Mouse (Mus musculus) bone marrow macrophage, adult 2 months (primary cell): ENCODE data around the gene Tpcn2. TPM values are rescaled to one million over a fixed set of nuclear protein-coding genes. Genes with fewer than 3 reads are reported as not detected.

Experiments
- H3K27ac ChIP-seq: 2 replicates; pipeline ENCODE4 v1.5.1; 2012; ENCODE audit warnings: low read depth, low read length; ENCODE audit not compliant: insufficient read depth
- H3K4me1 ChIP-seq: 2 replicates; pipeline ENCODE4 v1.6.1; 2012; ENCODE audit warnings: low read length; ENCODE audit not compliant: control insufficient read depth, insufficient read depth
- H3K4me3 ChIP-seq: 2 replicates; pipeline ENCODE4 v1.5.1; 2012; ENCODE audit warnings: mild to moderate bottlenecking, low read length, moderate library complexity; ENCODE audit not compliant: insufficient read depth
- CTCF ChIP-seq: IDR thresholded peaks from 2 replicates; pipeline ENCODE4 v1.5.1; 2012; ENCODE audit warnings: low read depth, mild to moderate bottlenecking, low read length, moderate library complexity
- POLR2A ChIP-seq: IDR thresholded peaks from 2 replicates; pipeline ENCODE4 v1.6.1; 2012; ENCODE audit warnings: mild to moderate bottlenecking, low read depth, low read length, borderline replicate concordance
- polyA plus RNA-seq: library from polyadenylated mRNA; stranded (reverse); fragments of >200 nt; gene quantifications from 2 replicates; pipeline ENCODE4 v1.2.4, GENCODE M21; 2012; ENCODE audit not compliant: missing spikeins, insufficient read depth, insufficient read length

Tpcn2 gene
- polyA plus RNA-seq, 1 experiment, result 51.0 TPM

DNA sequence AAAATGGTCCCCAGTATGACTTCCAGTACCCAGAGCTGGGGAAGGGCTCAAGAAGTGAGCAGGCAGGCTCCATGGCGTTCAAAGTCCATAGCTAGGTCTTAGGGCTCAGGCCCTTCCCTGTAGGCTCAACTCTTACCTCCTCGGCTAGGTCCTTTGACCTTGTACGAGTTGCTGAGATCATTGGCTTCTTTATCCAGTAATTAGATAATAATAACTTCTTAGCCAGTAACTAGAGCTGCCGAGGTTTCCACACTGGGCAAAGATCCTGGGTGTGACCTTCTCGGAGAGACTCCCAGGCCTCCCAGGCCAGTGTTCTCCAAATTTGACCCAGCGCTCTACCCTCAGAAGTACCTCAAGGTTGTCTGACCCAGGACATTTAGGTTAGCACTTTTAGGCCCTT, 57.2 kb downstream of the Tpcn2 start:
- H3K4me3 ChIP-seq, result no peak overlapping the region
- peaks cover 12% of the 10 kb centered on the region for H3K4me1 ChIP-seq
- TF ChIP-seq CTCF (no peak), POLR2A (no peak)
- H3K27ac ChIP-seq, result no peak overlapping the region

- no peak overlapping the region for H3K27ac ChIP-seq
- H3K4me3 ChIP-seq, result no peak overlapping the region
- H3K4me1 ChIP-seq, result peaks cover 14% of the 10 kb centered on the region
- TF ChIP-seq CTCF (no peak), POLR2A (no peak)
Observed at GRCm38 (mm10) chr7:145225626-145226025, 58.2 kb downstream of the Tpcn2 start.

DNA sequence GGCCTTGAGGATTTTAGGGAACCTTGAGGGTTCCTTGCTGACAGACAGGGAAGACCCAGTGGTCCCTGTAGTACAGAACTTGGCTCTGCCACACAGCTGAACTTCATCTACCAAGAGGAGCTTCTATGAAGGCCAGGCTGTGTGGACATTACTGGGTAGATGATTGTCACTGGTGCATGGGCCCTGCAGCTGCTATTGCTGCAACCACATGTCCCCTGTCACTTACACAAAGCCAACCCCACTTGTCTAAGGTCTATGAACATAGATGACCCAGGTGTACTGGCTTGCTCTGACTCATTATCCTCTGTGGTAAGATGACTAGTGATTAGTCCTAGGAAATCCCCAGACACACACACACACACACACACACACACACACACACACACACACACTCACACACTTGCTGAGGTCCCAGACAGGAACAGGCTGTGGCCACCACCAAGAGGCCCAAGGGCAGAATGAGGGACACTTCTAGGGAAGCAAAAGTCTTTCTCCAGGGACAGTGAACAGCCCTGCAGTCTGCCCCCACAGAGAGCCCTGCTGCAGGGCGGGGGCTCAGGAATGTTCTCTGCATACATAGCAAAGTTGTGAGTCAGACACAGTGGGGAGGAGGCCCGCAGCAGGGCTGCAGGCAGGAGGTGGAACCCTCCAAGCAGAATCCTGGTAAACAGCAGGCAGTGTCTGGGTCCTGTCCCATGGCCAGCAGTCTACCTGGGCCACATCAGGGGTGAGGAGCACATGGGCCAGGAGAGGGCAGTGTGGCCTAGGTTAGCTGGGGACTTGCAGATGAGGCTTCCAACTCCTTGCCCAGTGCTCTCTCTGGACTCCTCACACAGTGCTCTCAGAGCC, 61.7 kb downstream of the Tpcn2 start:
- Histone ChIP-seq H3K4me3 (no peak overlapping the region), H3K27ac (no peak overlapping the region), H3K4me1 (peaks cover 14% of the 10 kb centered on the region)
- TF ChIP-seq CTCF, result no peak
- no peak for TF ChIP-seq POLR2A

- TF ChIP-seq CTCF, result no peak
- TF ChIP-seq POLR2A, result no peak
- no peak overlapping the region for H3K4me3 ChIP-seq
- H3K4me1 ChIP-seq, result peaks cover 15% of the 10 kb centered on the region
- H3K27ac ChIP-seq, result no peak overlapping the region
Observed at GRCm38 (mm10) chr7:145221346-145221745, 62.5 kb downstream of the Tpcn2 start.

- H3K4me1 ChIP-seq, result peaks cover 34% of the 10 kb centered on the region
- no peak overlapping the region for H3K4me3 ChIP-seq
- TF ChIP-seq POLR2A (no peak), CTCF (no peak)
- H3K27ac ChIP-seq, result no peak overlapping the region
Observed at GRCm38 (mm10) chr7:145219420-145219831, 64.4 kb downstream of the Tpcn2 start.

- peaks cover 24% of the 10 kb centered on the region for H3K4me1 ChIP-seq
- no peak overlapping the region for H3K27ac ChIP-seq
- H3K4me3 ChIP-seq, result no peak overlapping the region
- no peak for TF ChIP-seq POLR2A
- TF ChIP-seq CTCF, result peak; percentile 36; the same call in 1 of the 2 replicates
Observed at GRCm38 (mm10) chr7:145216591-145216990, 67.2 kb downstream of the Tpcn2 start.

- peaks cover 28% of the 10 kb centered on the region for H3K4me1 ChIP-seq
- TF ChIP-seq CTCF (no peak), POLR2A (no peak)
- H3K27ac ChIP-seq, result no peak overlapping the region; the same call in 1 of the 2 replicates
- H3K4me3 ChIP-seq, result no peak overlapping the region
Observed at GRCm38 (mm10) chr7:145215476-145215875, 68.3 kb downstream of the Tpcn2 start.

- Histone ChIP-seq H3K4me3 (no peak overlapping the region), H3K27ac (no peak overlapping the region), H3K4me1 (peaks cover 30% of the 10 kb centered on the region)
- TF ChIP-seq POLR2A (no peak), CTCF (no peak)
Observed at GRCm38 (mm10) chr7:145211680-145212659, 71.8 kb downstream of the Tpcn2 start.

DNA sequence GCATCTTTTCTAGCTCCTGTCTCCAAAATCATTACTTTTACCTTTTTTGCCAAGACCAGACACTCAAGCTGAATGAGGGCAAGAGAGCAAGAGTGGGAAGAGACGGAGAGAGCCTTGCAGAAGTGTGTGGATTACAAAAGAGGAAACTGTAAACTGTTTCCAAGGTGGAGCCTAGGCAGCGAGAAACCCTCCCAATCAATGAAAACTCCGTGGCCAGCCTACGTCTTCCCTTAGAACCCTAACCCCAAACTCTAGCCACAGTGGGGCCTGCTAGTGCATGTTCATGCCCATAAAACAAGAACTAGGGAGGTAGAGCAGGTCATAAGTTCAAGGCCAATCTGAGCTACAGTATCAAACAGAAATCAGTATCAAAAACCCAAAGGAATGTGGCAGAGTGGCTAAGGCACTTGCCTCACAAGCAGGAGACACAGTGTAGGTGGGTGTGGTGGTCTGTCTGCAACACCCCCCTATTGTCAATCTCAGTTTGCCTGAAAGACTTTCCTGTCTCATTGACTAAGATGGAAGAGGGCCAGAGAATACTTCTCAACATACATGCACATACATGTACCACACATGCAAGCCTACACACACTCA, 73.2 kb downstream of the Tpcn2 start:
- no peak overlapping the region for H3K27ac ChIP-seq
- H3K4me3 ChIP-seq, result no peak overlapping the region
- peaks cover 32% of the 10 kb centered on the region for H3K4me1 ChIP-seq
- TF ChIP-seq POLR2A (no peak), CTCF (no peak)
